Mouse (Mus musculus) bone marrow macrophage, adult 2 months (primary cell): ENCODE results near the gene Fryl. TPM values are rescaled to one million over a fixed set of nuclear protein-coding genes. Genes with fewer than 3 reads are reported as not detected.
A peak's percentile ranks its signal among the peaks of the same experiment; 100 is the strongest.

Experiments
- H3K27ac ChIP-seq: 2 replicates; pipeline ENCODE4 v1.5.1; 2012; ENCODE audit warnings: low read depth, low read length; ENCODE audit not compliant: insufficient read depth
- H3K4me1 ChIP-seq: 2 replicates; pipeline ENCODE4 v1.6.1; 2012; ENCODE audit warnings: low read length; ENCODE audit not compliant: control insufficient read depth, insufficient read depth
- H3K4me3 ChIP-seq: 2 replicates; pipeline ENCODE4 v1.5.1; 2012; ENCODE audit warnings: mild to moderate bottlenecking, low read length, moderate library complexity; ENCODE audit not compliant: insufficient read depth
- CTCF ChIP-seq: IDR thresholded peaks from 2 replicates; pipeline ENCODE4 v1.5.1; 2012; ENCODE audit warnings: low read depth, mild to moderate bottlenecking, low read length, moderate library complexity
- POLR2A ChIP-seq: IDR thresholded peaks from 2 replicates; pipeline ENCODE4 v1.6.1; 2012; ENCODE audit warnings: mild to moderate bottlenecking, low read depth, low read length, borderline replicate concordance
- polyA plus RNA-seq: library from polyadenylated mRNA; stranded (reverse); fragments of >200 nt; gene quantifications from 2 replicates; pipeline ENCODE4 v1.2.4, GENCODE M21; 2012; ENCODE audit not compliant: missing spikeins, insufficient read depth, insufficient read length

The Fryl gene
- polyA plus RNA-seq, 1 experiment = 47.9 TPM

DNA sequence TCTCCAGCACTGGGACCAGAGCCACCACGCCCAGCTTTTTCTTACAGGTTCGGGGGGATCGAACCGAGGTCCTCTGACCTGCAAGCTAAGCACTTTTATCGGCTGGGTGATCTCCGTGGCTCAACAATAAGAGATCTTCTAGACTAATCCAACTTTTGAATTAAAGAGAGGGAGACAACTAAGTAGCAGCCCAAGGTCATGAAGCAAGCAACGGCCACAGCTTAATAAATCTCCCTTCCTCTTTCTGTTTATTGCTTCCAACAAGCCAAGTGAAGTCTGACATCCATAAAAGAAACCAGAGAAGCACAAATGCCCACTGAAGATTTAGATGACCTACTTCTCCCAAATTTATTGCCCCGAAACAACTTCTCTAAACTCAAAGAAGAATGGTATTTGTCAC is 54.3 kb downstream of the Fryl start:
- Histone ChIP-seq H3K27ac (no peak overlapping the region), H3K4me1 (peaks cover 2% of the 10 kb centered on the region; the same call in 1 of the 2 replicates), H3K4me3 (no peak overlapping the region)
- TF ChIP-seq CTCF (no peak), POLR2A (no peak)

DNA sequence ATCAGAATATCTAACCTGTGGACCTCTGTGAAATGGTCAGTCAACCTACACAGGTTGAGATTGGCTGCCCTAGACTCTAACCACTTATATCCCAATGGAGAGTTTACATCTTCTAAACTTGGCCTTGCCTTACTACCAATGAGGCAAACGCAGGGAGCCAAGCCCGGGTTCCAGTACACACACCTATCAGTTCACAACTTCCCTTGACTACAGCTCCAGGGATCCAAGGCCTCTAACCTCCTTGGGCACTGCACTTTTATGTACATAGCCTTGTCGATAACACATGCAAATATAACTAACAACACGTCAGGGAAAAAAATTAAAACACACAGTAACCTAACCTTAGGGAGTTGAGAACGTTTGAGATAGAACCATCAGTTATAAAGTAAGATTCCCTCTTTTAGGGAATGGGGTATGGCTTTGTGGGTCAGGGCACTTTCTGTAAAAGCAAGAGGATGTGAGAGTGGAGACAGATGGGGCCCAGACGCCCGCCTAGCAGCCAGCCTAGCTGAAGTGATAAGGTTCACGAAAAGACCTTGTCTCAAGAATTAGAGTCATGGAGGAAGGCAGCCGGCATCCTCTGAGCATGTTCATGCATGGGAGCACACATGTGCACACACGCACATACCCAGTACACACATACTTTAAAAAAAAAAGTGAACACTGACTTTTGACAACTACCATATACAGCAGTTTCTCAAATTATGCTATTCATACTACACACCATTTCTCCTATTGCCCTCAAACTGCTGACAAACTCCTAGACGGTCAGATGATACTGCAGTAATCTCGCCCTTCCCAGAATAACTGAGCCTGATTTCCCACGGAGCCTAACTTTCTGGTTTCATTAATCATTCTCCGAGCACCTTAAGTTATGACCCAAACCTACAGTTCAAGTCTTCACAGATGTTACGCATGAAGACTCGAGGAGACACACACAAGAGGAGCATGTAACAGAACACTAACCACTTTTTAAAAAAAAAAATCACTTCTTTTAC is 55.7 kb downstream of the Fryl start:
- Histone ChIP-seq H3K27ac (no peak overlapping the region), H3K4me1 (no peaks in the 10 kb centered on the region; the same call in 1 of the 2 replicates), H3K4me3 (no peak overlapping the region)
- no peak for TF ChIP-seq POLR2A
- TF ChIP-seq CTCF = no peak

DNA sequence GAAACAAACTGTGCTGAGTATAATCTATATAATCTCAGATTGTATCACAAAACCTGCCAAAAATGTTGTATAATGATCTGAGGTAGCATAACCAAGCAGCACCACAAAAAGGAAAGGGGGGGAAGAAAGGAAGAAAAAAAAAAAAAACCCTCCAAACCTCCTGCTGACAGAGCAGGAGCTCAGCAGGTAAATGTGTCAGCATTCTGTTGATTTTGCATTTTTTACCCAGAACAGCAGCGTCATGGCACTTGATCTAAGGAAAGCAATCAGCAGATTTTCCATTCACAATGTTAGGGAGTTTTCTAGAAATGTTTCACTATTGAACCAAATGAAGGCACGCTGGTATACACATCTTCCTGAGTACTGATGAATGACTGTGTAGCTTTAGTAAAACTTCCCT is 56.8 kb downstream of the Fryl start:
- Histone ChIP-seq H3K4me3 (no peak overlapping the region), H3K27ac (no peak overlapping the region), H3K4me1 (no peaks in the 10 kb centered on the region; the same call in 1 of the 2 replicates)
- TF ChIP-seq POLR2A = no peak
- no peak for TF ChIP-seq CTCF

DNA sequence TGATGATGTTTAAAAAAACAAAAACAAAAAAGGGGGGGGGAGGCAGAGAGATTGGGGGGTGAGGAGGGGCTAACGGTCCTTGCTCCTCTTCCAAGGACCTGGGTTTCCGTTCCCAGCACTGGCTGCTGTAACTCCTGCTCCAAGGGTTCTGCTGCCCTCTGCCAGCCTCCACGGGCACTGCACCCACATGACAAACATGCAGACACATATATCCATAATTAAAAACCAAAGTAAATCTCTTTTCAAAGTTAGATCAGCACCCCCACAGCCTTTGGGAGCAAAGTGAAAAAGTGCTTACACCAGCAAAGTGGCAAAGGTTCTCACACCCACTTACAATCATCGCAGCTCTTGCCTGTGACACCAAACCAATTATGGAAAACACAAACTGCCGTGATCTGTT is 57.7 kb downstream of the Fryl start:
- H3K27ac ChIP-seq = no peak overlapping the region
- H3K4me1 ChIP-seq = no peaks in the 10 kb centered on the region; the same call in 1 of the 2 replicates
- H3K4me3 ChIP-seq = no peak overlapping the region
- no peak for TF ChIP-seq POLR2A
- 0 out of 2 replicates have a peak, but pooled peaks have one; percentile 19 for TF ChIP-seq CTCF

DNA sequence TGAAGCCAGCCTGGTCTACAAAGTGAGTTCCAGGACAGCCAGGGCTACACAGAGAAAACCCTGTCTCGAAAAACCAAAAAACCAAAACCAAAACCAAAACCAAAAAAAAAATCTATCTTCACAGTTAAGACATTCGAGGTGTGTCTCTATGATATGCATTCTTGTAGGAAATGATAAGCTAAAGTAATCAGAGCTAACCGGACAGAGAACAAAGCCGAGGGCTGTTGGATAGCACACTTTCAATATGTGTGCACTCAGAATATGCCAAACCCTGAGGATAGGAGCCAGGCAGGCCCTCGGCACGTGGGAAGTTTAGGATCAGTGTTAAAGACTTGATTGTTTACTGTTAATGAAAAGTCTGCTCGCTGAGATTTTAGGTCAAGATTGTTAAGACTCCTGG is 58.6 kb downstream of the Fryl start:
- no peak overlapping the region for H3K4me3 ChIP-seq

DNA sequence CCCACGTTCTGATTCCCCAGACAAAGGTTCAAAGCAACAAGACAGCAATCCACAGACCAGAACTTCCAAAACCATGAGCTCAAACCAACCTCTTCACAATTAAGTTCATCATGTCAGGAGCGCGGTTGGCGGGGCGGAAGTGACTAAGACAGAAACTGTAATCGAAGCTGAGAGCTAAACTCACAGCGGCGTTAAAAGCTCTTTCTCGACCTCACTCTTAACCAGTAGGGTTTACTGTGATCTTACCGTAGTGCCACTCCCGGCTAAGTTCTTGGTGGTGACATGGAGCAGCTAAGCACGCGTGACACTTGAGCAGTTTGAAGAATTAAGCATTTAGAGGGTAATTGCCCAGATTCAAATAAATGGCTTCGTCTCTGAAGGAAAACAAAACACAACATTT is 61.7 kb downstream of the Fryl start:
- Histone ChIP-seq H3K4me3 (no peak overlapping the region), H3K4me1 (peaks cover 7% of the 10 kb centered on the region), H3K27ac (no peak overlapping the region)
- TF ChIP-seq POLR2A (no peak), CTCF (no peak)

More for the DNA sequence above, 58.6 kb downstream of the Fryl start:
- Histone ChIP-seq H3K27ac (no peak overlapping the region), H3K4me1 (no peaks in the 10 kb centered on the region; the same call in 1 of the 2 replicates)
- TF ChIP-seq POLR2A (no peak), CTCF (no peak)

DNA sequence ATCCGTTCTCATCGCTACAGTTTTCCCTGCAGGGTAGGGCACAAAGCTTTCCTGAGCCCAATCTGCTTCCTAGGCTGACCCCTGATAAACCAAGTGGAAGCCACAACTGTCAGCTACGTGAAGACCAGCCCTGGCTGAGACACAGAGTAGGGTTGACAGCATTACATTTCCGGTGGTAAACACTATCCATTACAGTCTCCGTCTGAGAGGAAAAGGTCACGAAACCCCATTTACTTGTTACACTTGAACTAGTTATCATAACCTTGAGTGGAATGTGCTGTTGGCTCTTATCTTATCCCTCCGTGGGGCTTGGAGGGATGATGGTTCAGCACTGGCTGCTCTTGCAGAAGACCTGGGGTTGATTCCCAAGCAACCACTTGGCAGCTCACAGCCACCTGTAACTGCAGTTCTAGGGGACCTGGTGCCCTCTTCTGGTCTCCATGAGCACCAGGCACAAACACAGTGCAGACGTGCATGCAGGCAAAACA is 62.3 kb downstream of the Fryl start:
- H3K27ac ChIP-seq = no peak overlapping the region
- no peak overlapping the region for H3K4me3 ChIP-seq
- TF ChIP-seq POLR2A = no peak
- no peak for TF ChIP-seq CTCF
- peaks cover 8% of the 10 kb centered on the region for H3K4me1 ChIP-seq

DNA sequence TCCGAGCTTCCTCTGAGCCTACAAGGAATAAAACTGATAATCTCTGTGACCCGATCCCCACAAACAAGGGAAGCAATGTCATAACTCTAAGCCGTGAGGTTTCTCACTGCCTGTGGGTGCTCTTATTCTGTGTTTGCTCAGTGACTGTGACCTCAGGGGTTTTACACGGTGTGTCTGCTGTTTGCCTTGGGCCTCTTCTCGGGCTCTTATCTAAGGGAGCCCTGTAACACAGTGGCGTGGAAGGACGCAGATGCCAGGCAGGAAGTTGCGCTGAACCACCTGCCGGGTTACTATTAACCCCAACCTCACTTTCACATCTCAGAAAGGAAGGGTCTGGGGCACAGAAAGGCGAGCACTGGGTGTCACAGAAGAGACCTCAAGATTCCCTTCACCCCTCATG is 62.8 kb downstream of the Fryl start:
- H3K27ac ChIP-seq = no peak overlapping the region
- H3K4me1 ChIP-seq = peaks cover 8% of the 10 kb centered on the region
- TF ChIP-seq POLR2A (no peak), CTCF (no peak)
- no peak overlapping the region for H3K4me3 ChIP-seq

DNA sequence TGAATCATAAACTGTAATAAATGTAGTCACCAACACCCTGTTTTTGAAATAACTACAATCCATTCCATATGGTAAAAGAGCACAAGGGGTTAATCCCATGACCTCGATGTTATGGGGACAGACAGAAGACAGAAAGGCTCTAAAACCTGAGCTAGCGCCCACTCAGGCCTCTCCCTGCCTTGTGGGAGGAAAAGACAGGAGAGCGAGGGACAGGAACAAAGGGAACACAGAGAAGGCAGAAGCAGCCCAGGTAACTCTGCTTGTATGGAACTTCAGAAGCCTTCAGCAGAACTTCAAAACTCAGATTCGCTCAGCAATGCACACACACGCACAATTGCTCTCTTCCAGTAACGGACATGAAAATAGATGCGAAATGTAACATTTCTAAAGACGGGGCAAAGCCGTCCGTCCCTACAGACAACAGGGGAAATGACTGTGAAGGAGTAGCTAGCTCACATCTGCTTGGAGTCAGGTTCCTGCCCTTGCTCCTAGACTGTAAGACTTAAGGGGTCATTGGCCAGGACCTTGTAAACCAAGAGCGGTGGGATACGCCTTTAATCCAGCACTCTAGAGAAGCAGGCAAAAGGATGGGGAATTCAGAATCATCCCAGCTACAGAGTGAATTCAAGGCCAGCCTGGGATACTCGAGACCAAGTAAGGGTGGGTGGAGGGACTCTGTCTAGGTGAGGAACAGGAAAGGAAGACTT is 63.4 kb downstream of the Fryl start:
- H3K27ac ChIP-seq = no peak overlapping the region
- TF ChIP-seq POLR2A = no peak
- peaks cover 8% of the 10 kb centered on the region for H3K4me1 ChIP-seq
- no peak overlapping the region for H3K4me3 ChIP-seq
